Mouse (Mus musculus): ENCODE measurements around the gene Tceal9. TPM values are rescaled to one million over a fixed set of nuclear protein-coding genes. Genes with fewer than 3 reads are reported as not detected.

Gene Tceal9
- total RNA-seq (2023), result 45.1 TPM

GRCm38 (mm10) chrX:136244574-136245229, at the start of gene Tceal9:
TSS of gene Tceal9 (plus strand) at chrX:136245079.

GRCm38 (mm10) chrX:136203664-136204066, 41.2 kb upstream of the Tceal9 start, which contains the start of gene Tceal5:
TSS of gene Tceal5 (minus strand) at chrX:136203876.

GRCm38 (mm10) chrX:136214729-136215677, 29.9 kb upstream of the Tceal9 start, which contains the start of the genes Tceal7 and Bex1:
TSS of gene Tceal7 (plus strand) at chrX:136214779.
TSS of gene Bex1 (minus strand) at chrX:136215513.

GRCm38 (mm10) chrX:136269743-136270392, 25.0 kb downstream of the Tceal9 start, which contains the start of gene Bex3:
TSS of gene Bex3 (plus strand) at chrX:136270253.

Other genes with a start within 250 kb of the Tceal9 start
- gene Arxes1, start 211.7 kb upstream of the Tceal9 start, total RNA-seq (2023), result not detected
- gene Bex2, start 176.8 kb upstream of the Tceal9 start, total RNA-seq (2023), result 3.1 TPM
- gene Nxf3, start 159.8 kb upstream of the Tceal9 start, total RNA-seq (2023), result not detected
- gene Bex4, start 106.1 kb upstream of the Tceal9 start, total RNA-seq (2023), result not detected
- not detected for gene Tceal8, start 72.7 kb upstream of the Tceal9 start, total RNA-seq (2023)
- gene Tceal5, start 41.2 kb upstream of the Tceal9 start, total RNA-seq (2023), result not detected
- not detected for gene Tceal7, start 30.3 kb upstream of the Tceal9 start, total RNA-seq (2023)
- 1.8 TPM for gene Bex1, start 29.6 kb upstream of the Tceal9 start, total RNA-seq (2023)
- 93.4 TPM for gene Bex3, start 25.2 kb downstream of the Tceal9 start, total RNA-seq (2023)